Comparison of ENCODE assay signal across 14 mouse cellular contexts in genomic region chr2:129245618-129246017, GRCm38 (mm10). TPM values are rescaled to one million over a fixed set of nuclear protein-coding genes. Genes with fewer than 3 reads are reported as not detected.
DNase-seq lines count a peak whose midpoint lies in the region; ATAC-seq and TF ChIP-seq lines count a peak whose summit lies in the region.
"Had no signal": no experiment of that assay in that cellular context is flagged by ENCODE, and none has a peak within 500 bp of the region (broad histone marks: within the 10 kb centered on the region; RNA-seq: fewer than 3 reads in every experiment).

No protein-coding gene starts in this region.

- no peaks in the 10 kb centered on the region for H3K79me2 ChIP-seq in heart, adult 2 months (replicated peaks; ENCODE audit: control insufficient read depth, insufficient read depth, low read length)

- H3K9me3 ChIP-seq in heart, embryonic 12.5 days (replicated peaks): no peaks in the 10 kb centered on the region
- H3K9me3 ChIP-seq in ES-Bruce4 (replicated peaks; ENCODE audit: control insufficient read depth, insufficient read depth, low read length, poor library complexity, severe bottlenecking): no peaks in the 10 kb centered on the region
- H3K9me3 ChIP-seq in heart, embryonic 16.5 days (replicated peaks; ENCODE audit: control insufficient read depth, low read length): no peaks in the 10 kb centered on the region
- H3K9me3 ChIP-seq: embryonic facial prominence, embryonic 13.5 days; limb, embryonic 12.5 days had no signal

- H3K36me3 ChIP-seq in heart, embryonic 12.5 days: no peaks in the 10 kb centered on the region
- no peaks in the 10 kb centered on the region for H3K36me3 ChIP-seq in heart, adult 2 months (ENCODE audit: control insufficient read depth, insufficient read depth, low read length)
- H3K36me3 ChIP-seq in ES-Bruce4 (ENCODE audit: control insufficient read depth, insufficient read depth, low read length, poor library complexity, severe bottlenecking): no peaks in the 10 kb centered on the region
- H3K36me3 ChIP-seq in heart, embryonic 16.5 days (ENCODE audit: control insufficient read depth, insufficient read depth): no peaks in the 10 kb centered on the region
- H3K36me3 ChIP-seq: embryonic facial prominence, embryonic 13.5 days; limb, embryonic 12.5 days had no signal

- TF ChIP-seq EP300 in heart, adult 2 months (IDR thresholded peaks at IDR 0.05; ENCODE audit: insufficient read depth, low read depth, low read length): no peak
- TF ChIP-seq EP300 in ES-Bruce4 (IDR thresholded peaks at IDR 0.05; ENCODE audit: insufficient read depth, low read depth, low read length): peak; percentile 96

- no peak overlapping the region for H3K4me3 ChIP-seq in heart, embryonic 12.5 days
- H3K4me3 ChIP-seq in heart, adult 2 months: no peak overlapping the region
- 0 out of 2 replicates have a peak overlapping the region, but pooled peaks have one; percentile 21 for H3K4me3 ChIP-seq in ES-Bruce4 (ENCODE audit: low read depth, low read length)
- no peak overlapping the region for H3K4me3 ChIP-seq in heart, embryonic 16.5 days (ENCODE audit: low read length)
- H3K4me3 ChIP-seq: embryonic facial prominence, embryonic 13.5 days; limb, embryonic 12.5 days had no signal

- TF ChIP-seq POLR2A in heart, adult 2 months (IDR thresholded peaks at IDR 0.05; ENCODE audit: insufficient read depth, low read depth, low read length): no peak
- TF ChIP-seq POLR2A in ES-Bruce4 (IDR thresholded peaks at IDR 0.05; ENCODE audit: insufficient read depth, low read length): no peak

- no peaks in the 10 kb centered on the region for H3K27me3 ChIP-seq in heart, embryonic 12.5 days (replicated peaks)
- no peaks in the 10 kb centered on the region for H3K27me3 ChIP-seq in heart, adult 2 months (ENCODE audit: control insufficient read depth, insufficient read depth, low read length)
- H3K27me3 ChIP-seq in ES-Bruce4 (ENCODE audit: control insufficient read depth, insufficient read depth, low read length, poor library complexity, severe bottlenecking): no peaks in the 10 kb centered on the region
- no peaks in the 10 kb centered on the region for H3K27me3 ChIP-seq in heart, embryonic 16.5 days (ENCODE audit: control insufficient read depth, insufficient read depth, low read length)
- H3K27me3 ChIP-seq: embryonic facial prominence, embryonic 13.5 days; limb, embryonic 12.5 days had no signal

- intact Hi-C loops in heart, adult 2 months (cut with DNase I): no loop called here

- peaks cover 49% of the 10 kb centered on the region for H3K4me1 ChIP-seq in heart, embryonic 12.5 days (replicated peaks)
- no peaks in the 10 kb centered on the region for H3K4me1 ChIP-seq in heart, adult 2 months (ENCODE audit: control insufficient read depth, insufficient read depth, low read length)
- peaks cover 10% of the 10 kb centered on the region for H3K4me1 ChIP-seq in ES-Bruce4 (ENCODE audit: control insufficient read depth, insufficient read depth, low read length)
- H3K4me1 ChIP-seq in heart, embryonic 16.5 days (ENCODE audit: control insufficient read depth, insufficient read depth, low read length): peaks cover 13% of the 10 kb centered on the region; the same call in 1 of the 2 replicates

- DNase-seq in heart, adult 2 months: no peak
- peak; percentile 66 for DNase-seq in kidney, postnatal 10 days
- no peak for DNase-seq in frontal cortex, postnatal 25 days (ENCODE audit: low spot score in 2 of 2)
- DNase-seq in adrenal gland, postnatal 36 days: no peak
- DNase-seq: B cell, adult 2 months; layer of hippocampus, adult 9-11 months; midbrain, embryonic 14.5 days had no signal

- H3K27ac ChIP-seq in heart, embryonic 12.5 days (ENCODE audit: poor library complexity, severe bottlenecking): no peak overlapping the region
- no peak overlapping the region for H3K27ac ChIP-seq in heart, adult 2 months
- H3K27ac ChIP-seq in ES-Bruce4 (ENCODE audit: insufficient read depth, low read length): peak overlapping the region; percentile 97
- H3K27ac ChIP-seq in heart, embryonic 16.5 days (ENCODE audit: low read length): no peak overlapping the region
- H3K27ac ChIP-seq: embryonic facial prominence, embryonic 13.5 days; limb, embryonic 12.5 days had no signal

- H3K4me2 ChIP-seq in heart, embryonic 12.5 days: peak overlapping the region; percentile 25; the same call in 1 of the 2 replicates
- H3K4me2 ChIP-seq in heart, embryonic 16.5 days (ENCODE audit: low read depth, low read length): peak overlapping the region; percentile 24; the same call in 1 of the 2 replicates
- H3K4me2 ChIP-seq: embryonic facial prominence, embryonic 13.5 days; limb, embryonic 12.5 days had no signal

- WGBS in heart, embryonic 12.5 days: 29% methylated on average over 5 of the region's 5 CpGs
- 43% methylated on average over 5 of the region's 5 CpGs for WGBS in heart, adult 2 months
- WGBS in heart, embryonic 16.5 days: 21% methylated on average over 5 of the region's 5 CpGs

- no peak for TF ChIP-seq CTCF in heart, adult 2 months (IDR thresholded peaks at IDR 0.05)
- no peak for TF ChIP-seq CTCF in ES-Bruce4 (IDR thresholded peaks at IDR 0.05; ENCODE audit: low read depth, low read length)

- no peak overlapping the region for H3K9ac ChIP-seq in heart, embryonic 12.5 days
- no peak overlapping the region for H3K9ac ChIP-seq in heart, adult 2 months (ENCODE audit: low read depth, low read length)
- peak overlapping the region; percentile 56 for H3K9ac ChIP-seq in ES-Bruce4 (ENCODE audit: low read depth, poor library complexity, severe bottlenecking)
- H3K9ac ChIP-seq in heart, embryonic 16.5 days (ENCODE audit: low read length): no peak overlapping the region
- H3K9ac ChIP-seq: embryonic facial prominence, embryonic 13.5 days; limb, embryonic 12.5 days had no signal

- no peak for ATAC-seq in heart, embryonic 12.5 days (ENCODE audit: insufficient number of reproducible peaks, low FRiP score)
- ATAC-seq in heart, embryonic 16.5 days (replicated peaks; ENCODE audit: extremely low read depth, insufficient read depth, low FRiP score): peak; percentile 68
- ATAC-seq in cerebellum, adult (ENCODE audit: insufficient number of reproducible peaks, low FRiP score, low TSS enrichment): no peak
- ATAC-seq: forebrain, embryonic 16.5 days had no signal

RNA-seq across cellular contexts. Expression of gene Slc20a1, which starts 47.1 kb away (rescaled TPM):
- 45.8 and 47.5 TPM in 2 replicates for polyA plus RNA-seq in heart, embryonic 12.5 days (2016; fragmentation: Nextera tagmentation; extraction: Ambion mirVana)
- total RNA-seq in heart, adult 2 months (2021): 10 to 100 TPM; 10.1 to 15.9 TPM
- 14.7 and 24.7 TPM in 2 replicates for polyA plus RNA-seq in heart, adult 2 months (2012; rRNA removed)
- polyA plus RNA-seq in ES-Bruce4 (2011; ENCODE audit: insufficient read depth, insufficient read length, low read depth, missing spikeins): 224 and 225 TPM in 2 replicates
- 20.5 and 21.1 TPM in 2 replicates for polyA plus RNA-seq in heart, embryonic 16.5 days (2015; fragmentation: Nextera tagmentation; extraction: Ambion mirVana)
- 10 to 100 TPM; 16.1 to 20.3 TPM for total RNA-seq in adrenal gland, postnatal 36 days (2021)

RNA-seq across cellular contexts. Expression of gene Ckap2l, which starts 51.4 kb away (rescaled TPM):
- polyA plus RNA-seq in heart, embryonic 12.5 days (2016; fragmentation: Nextera tagmentation; extraction: Ambion mirVana): 47.3 and 51.6 TPM in 2 replicates
- under 1 TPM; 0.29 to 0.55 TPM for total RNA-seq in heart, adult 2 months (2021)
- polyA plus RNA-seq in heart, adult 2 months (2012; rRNA removed): 0.08 and 0.20 TPM in 2 replicates
- polyA plus RNA-seq in ES-Bruce4 (2011; ENCODE audit: insufficient read depth, insufficient read length, low read depth, missing spikeins): 53.1 and 58.1 TPM in 2 replicates
- polyA plus RNA-seq in heart, embryonic 16.5 days (2015; fragmentation: Nextera tagmentation; extraction: Ambion mirVana): 37.7 and 47.8 TPM in 2 replicates
- total RNA-seq in adrenal gland, postnatal 36 days (2021): 1 to 10 TPM; 3.0 to 3.5 TPM

Comparison
In these comparisons a context has a peak if more than half of its experiments do, and no peak if none do; other contexts are left out.
1. RNA of gene Ckap2l, which starts 51.4 kb away (polyA plus RNA-seq): 53.1 to 58.1 TPM in ES-Bruce4, 37.7 to 47.8 TPM in heart, embryonic 16.5 days and 47.3 to 51.6 TPM in heart, embryonic 12.5 days; 0.08 to 0.20 TPM in heart, adult 2 months; every median in the first group is over 10 times any median in the second.